Mouse (Mus musculus): ENCODE measurements around the gene Ppt2. TPM values are rescaled to one million over a fixed set of nuclear protein-coding genes. Genes with fewer than 3 reads are reported as not detected.

Ppt2 gene
- polyA plus RNA-seq, 1 experiment = 46.7 TPM

DNA sequence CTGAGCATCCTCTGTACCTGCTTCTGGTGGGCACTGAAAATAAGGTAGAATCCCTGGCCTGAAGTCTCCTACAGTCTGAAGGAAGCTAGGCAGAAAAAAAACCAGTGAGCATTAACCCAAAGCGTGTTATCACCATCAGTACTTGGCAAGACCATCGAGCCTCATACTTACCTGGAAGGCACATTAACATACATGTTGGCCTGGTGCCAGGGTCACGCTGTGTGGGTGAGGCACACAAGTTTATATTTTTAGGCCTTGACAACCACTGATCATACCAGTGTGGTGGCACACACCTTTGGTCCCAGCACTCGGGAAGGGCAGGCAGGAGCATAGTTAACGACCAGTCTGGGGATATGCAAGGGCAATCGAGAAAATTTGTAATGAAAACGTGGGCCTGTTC, 20.3 kb downstream of the Ppt2 start:
- no peak for TF ChIP-seq GATA1 (IDR thresholded peaks at IDR 0.05; ENCODE audit: low read length)

DNA sequence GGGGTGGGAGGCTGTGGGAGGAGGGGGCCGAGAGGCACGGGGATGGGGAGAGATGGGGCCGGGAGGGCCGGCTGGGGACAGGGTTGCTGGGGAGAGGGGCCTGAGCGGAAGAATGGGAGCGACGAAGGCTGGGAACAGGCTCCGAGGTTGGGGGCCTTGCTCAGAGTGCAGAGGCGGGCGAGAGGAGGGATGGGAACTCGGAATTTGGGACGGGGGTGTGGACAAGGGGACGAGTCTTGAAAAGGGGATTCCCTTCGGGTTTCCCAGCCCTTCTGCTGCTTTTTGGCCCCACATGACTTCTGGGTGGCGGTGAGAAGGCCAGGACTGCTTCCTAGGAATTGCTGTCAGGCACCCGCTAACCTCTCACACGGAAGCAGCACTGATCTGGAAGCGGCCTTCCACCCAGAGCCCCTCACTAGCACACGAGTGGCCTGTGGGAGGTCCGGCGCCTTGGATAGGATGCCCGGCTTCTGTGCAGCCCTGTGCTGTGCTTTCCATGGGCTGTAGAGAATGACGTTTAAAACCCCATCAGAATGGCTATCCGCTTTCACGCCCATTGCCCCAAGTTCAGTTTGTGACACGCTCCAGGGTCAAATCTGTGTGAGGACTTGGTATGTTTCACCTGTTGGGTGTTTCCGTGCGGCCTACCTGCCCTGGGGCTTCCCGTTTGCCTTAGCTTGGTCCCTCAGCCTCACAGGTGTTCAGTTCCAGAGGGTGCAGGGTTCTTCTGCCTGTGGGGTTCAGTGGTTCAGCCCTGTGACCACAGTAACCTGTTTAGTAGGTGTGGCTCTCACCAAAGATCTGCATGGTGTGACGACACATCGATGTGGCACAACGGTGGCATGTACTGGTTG, 21.9 kb downstream of the Ppt2 start:
- TF ChIP-seq GATA1 (IDR thresholded peaks at IDR 0.05; ENCODE audit: low read length) = no peak

GRCm38 (mm10) chr17:34605609-34606008, 22.7 kb downstream of the Ppt2 start:
- TF ChIP-seq GATA1 (IDR thresholded peaks at IDR 0.05; ENCODE audit: low read length) = no peak

GRCm38 (mm10) chr17:34604511-34605237, 23.6 kb downstream of the Ppt2 start:
- TF ChIP-seq GATA1 (IDR thresholded peaks at IDR 0.05; ENCODE audit: low read length) = no peak

DNA sequence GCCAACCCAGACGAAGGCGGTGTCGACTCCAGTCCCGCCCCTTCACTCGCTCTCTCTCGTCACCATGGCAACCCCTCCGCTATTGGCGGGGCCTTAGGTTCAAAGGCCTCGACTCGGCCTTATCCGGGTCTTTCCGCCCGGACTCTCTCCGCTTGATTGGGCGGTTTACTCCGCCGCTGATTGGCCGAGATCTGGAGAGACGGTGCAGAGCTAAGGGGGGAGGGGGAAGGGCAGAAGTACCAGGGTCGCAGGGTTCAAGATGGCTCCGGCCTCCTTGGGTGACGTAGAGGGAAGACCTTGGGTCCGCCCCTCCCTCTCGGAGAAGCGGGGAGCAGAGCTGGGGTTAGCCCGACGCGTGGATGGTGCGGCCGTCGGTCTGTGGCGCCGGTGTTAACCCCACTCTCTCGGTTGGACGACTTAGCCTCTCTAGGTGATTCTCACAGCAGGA, 24.2 kb downstream of the Ppt2 start, which contains the start of gene Agpat1:
Gene Agpat1, plus strand, starts transcription at position 202 of the 448 bp plus-strand sequence.
- no peak for TF ChIP-seq GATA1 (IDR thresholded peaks at IDR 0.05; ENCODE audit: low read length)

DNA sequence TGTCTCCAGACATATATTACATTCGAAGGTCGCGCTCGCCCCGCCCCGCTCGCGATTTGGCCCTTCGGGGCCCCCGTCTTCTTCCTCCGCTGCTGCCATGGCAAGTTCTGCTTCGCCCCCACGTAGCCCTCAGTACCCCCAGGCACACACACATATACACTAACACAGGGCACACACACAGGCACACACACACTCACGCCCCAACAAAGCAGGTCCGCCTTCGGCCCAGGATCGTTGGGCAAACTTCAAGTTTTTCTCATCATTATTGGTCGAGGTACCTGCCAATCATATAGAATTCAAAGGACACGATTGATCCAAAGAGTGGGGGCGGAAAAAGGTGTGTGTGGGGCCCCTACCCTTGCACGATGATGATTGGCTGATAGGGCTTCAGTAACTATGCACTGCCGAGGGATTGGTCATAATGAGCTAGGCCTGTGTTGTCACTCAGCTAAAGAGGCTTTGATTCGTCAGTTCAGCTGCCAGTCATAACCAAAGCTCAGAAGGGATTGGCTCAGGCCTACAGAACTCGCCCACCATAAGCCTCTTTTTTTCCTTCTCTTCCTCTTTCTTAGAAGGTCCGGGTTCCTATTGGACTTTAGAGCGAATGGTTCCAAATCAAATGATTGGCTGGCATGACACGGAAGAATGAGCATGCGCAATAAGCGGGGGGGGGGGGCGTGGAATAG, 24.8 kb downstream of the Ppt2 start, which contains the start of gene Rnf5:
Gene Rnf5, minus strand, starts transcription at position 316 of the 686 bp plus-strand sequence.
- TF ChIP-seq GATA1 (IDR thresholded peaks at IDR 0.05; ENCODE audit: low read length) = no peak

DNA sequence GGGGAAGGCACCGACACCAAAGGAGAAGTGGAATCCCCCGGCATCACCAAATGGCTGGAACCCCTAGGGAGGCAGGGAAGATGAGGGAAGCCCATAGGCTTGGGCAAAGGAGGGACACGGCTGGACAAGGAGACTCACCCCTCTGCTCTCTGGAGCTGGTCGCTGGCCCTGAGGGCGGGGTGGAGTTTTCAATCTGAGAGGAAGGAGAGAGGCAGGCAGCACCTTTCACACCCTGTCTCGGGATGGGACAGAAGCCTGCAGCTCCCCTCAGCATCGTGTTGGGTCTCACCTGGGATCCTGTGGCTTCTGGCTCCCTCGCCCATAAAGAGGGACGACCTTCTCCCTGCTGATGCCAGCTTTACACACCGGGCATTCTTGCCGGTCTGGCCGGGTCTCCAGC, 26.5 kb downstream of the Ppt2 start:
- TF ChIP-seq GATA1 (IDR thresholded peaks at IDR 0.05; ENCODE audit: low read length) = no peak

- no peak for TF ChIP-seq GATA1 (IDR thresholded peaks at IDR 0.05; ENCODE audit: low read length)
Measured at GRCm38 (mm10) chr17:34599891-34600290, 28.4 kb downstream of the Ppt2 start.

GRCm38 (mm10) chr17:34597566-34598095, 30.7 kb downstream of the Ppt2 start, which contains the start of gene Ager:
Gene Ager, plus strand, starts transcription at chr17:34597862.
- TF ChIP-seq GATA1 (IDR thresholded peaks at IDR 0.05; ENCODE audit: low read length) = no peak

DNA sequence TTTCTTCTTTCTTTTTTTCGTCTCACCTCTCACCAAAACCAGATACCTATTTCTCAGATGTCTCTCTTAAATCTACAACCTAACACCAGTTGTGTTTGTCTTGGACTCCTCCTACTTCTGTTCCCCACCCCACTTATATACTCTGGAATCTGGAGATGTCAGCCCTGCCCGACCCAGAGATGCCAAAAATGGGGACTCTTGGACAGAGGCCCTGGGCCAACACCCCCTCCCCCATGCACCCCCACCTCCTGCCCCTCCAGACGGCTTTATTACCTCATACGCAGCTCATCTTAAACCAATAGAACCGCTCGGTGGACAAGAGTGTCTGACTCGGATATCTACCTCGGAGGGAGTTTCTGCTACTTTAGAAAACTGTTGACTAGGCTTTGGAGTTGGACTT, 32.2 kb downstream of the Ppt2 start:
- no peak for TF ChIP-seq GATA1 (IDR thresholded peaks at IDR 0.05; ENCODE audit: low read length)

DNA sequence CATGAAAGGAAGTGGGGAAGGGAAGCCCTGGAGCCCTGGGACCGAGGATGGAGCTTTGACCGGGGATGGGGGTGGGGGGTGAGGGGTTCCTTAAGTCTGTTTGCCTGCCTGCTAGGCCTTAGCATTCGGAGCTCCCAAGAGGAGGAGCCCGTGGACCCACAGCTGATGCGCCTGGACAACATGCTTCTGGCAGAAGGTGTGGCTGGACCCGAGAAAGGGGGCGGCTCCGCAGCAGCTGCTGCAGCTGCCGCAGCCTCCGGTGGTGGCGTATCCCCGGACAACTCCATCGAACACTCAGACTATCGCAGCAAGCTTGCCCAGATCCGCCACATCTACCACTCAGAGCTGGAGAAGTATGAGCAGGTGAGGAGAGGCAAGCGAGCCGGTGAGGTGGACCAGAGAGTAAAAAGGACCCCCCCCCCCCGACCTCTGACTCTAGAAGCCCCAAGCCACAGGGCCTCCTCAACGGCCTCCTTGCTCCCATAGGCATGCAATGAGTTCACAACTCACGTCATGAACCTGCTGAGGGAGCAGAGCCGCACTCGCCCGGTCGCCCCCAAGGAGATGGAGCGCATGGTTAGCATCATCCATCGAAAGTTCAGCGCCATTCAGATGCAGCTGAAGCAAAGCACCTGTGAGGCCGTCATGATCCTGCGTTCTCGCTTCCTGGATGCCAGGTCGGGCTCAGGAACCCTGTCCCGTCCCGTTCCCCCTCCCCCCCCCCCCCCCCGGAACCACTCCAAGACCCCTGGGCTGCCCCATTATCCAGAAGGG, 34.4 kb downstream of the Ppt2 start:
- no peak for TF ChIP-seq GATA1 (IDR thresholded peaks at IDR 0.05; ENCODE audit: low read length)

DNA sequence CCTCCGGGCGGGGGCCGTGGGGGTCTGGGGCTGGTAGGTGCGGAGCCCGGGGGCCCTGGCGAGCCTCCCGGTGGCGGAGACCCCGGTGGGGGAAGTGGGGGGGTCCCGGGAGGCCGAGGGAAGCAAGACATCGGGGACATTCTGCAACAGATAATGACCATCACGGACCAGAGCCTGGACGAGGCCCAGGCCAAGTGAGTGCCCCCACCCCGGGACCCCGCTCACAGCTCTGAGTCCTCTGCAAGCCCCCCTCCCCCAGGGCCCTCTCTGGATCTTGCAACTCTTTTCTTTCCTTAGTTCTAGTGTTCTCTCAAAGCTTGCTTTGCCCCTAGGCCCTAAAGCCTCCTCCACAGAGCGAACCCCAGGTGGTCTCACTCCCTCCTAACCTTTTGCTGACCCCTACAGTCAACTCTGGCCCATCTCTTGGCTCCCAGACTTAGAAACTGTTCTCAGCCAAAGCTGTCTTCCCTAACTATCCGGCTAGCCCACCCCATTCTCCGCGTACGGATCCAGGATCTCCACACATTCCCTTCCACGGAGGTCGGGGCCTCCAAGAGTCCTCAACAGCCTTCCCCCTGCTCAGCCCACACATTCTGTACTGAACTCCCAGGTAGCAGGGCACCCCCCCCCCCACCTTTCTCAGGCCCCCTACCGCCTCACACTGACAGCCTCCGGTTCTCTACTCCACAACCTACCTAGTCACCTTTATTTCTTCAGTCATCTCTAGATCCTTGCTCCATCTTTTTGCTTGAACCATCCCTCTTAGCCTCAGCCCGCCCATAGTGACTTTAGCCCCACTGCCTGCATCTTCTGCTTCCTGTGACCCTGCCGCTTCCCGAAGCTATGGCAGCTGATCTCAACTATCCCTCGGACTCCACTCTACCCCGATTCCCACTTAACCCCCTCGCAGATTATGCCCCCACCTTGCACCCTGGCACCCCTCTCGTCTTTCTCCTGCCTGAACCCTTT, 35.4 kb downstream of the Ppt2 start:
- TF ChIP-seq GATA1 (IDR thresholded peaks at IDR 0.05; ENCODE audit: low read length) = no peak

- TF ChIP-seq GATA1 (IDR thresholded peaks at IDR 0.05; ENCODE audit: low read length) = no peak
Measured at GRCm38 (mm10) chr17:34591994-34592375, 36.3 kb downstream of the Ppt2 start.

All from G1E-ER4 (cell line).